Mouse (Mus musculus) urinary bladder, adult 18-20 months (tissue): Measurements from ENCODE around the gene Olfr986.
A peak's percentile ranks its signal among the peaks of the same experiment; 100 is the strongest.
"Not testable (repeated sequence)": the region's sequence is repeated elsewhere in the genome, so short reads cannot be mapped to it uniquely, and the experiment has no call there.

ENCODE experiments used
- DNase-seq, 2 experiments: peaks; one replicate each; pipeline ENCODE4 v3.0.0; 2022; ENCODE audit warnings: low spot score in 2 of 2, mixed read lengths in 2 of 2

Olfr986 gene

GRCm38 (mm10) chr9:40180620-40181019 is at the start of gene Olfr986:
Olfr986 (plus strand) TSS chr9:40180920.
- no peak for DNase-seq

DNA sequence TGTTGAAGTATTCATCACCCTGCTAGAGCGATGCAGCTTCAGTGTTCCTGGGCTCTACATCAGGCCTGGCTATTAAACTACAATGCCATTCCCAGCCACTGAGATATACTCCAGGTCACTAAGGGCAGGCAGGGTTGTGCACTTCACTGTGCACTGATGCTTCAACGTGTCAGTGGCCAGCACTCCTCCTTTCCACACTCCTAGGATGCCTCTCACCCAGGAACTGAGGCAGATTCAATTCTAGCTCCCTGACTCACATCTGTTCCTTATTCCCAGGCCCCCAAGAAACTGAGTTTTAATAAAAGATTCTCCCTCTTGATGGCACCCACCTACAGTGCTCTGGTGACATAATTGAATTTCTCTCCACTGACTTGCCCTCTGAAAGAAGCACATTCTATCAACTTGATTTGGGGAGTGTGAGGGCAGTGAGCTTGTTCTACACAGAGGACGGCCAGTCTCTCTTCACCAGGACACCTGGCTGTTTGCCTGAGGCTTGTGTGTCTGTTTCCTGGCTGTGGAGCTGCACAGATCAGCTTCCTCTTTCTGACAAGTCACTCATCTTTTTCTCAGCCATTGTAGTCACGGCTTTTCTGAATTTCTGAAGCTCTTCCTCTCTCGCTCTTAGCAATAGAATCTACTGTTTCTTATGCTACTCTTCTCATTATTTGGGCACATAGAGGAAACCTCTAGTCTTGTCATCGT is 43.6 kb upstream of the Olfr986 start:
- DNase-seq = no peak

- no peak for DNase-seq
Observed at GRCm38 (mm10) chr9:40139484-40139883, 41.2 kb upstream of the Olfr986 start.

- no peak for DNase-seq
Observed at GRCm38 (mm10) chr9:40141544-40141943, 39.2 kb upstream of the Olfr986 start.

- no peak for DNase-seq
Observed at GRCm38 (mm10) chr9:40155118-40155644, 25.5 kb upstream of the Olfr986 start.

DNA sequence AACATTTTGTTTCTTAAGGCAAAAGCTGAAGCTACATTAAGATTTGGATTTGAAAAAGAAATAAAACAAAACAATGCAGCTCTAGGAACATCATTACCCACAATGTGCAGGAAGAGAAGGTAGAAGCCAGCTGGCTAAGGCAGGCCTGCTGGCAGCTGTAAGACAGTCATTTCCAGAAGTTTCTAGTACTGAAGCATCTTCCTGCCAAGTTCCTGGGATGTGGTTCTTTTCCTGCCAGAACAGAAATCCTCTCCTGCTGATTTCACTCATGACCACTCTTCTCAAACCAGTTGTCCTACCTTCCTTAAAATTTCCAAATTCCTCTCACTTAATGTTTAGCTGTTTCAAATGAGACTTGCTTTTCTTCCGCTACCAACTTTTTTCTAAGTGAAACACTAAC is 14.3 kb upstream of the Olfr986 start:
- no peak for DNase-seq

DNA sequence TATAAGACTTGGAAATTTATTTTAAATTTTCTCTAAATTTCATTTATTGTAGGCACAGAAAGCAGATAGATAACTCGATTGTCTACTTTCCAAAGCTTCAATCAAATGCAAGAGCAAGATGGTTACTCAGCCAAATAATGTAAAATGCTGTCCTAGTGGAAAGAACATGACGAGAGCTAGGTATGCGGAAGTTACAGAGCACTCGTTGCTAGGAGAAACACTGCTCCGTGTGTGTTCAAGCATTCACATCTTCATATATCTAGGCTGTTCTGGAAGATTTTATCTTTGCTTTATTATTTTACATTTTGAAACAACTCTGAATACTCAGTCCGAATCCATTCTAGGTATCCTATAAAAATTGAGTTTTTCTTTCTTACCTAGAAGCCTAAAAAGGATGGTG is 3.7 kb upstream of the Olfr986 start:
- DNase-seq = no peak

DNA sequence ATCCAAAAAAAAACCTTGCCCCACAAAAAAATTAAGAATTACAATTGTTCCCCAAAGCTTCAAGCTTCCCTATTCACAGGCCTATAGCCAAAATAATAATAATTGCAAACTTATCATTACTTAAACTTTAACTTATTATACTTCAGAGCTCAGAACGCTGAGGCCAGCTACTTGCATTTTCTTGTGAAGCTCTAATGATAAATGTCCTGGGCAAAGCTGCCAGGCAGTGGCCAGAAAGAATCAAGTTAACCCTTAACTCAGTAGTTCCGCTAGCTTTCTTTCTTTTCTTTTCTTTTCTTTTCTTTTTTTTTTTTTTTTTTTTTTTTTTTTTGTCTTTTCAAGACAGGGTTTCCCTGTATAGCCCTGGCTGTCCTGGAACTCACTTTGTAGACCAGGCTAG is 4.4 kb downstream of the Olfr986 start:
- DNase-seq = not testable (repeated sequence)

DNA sequence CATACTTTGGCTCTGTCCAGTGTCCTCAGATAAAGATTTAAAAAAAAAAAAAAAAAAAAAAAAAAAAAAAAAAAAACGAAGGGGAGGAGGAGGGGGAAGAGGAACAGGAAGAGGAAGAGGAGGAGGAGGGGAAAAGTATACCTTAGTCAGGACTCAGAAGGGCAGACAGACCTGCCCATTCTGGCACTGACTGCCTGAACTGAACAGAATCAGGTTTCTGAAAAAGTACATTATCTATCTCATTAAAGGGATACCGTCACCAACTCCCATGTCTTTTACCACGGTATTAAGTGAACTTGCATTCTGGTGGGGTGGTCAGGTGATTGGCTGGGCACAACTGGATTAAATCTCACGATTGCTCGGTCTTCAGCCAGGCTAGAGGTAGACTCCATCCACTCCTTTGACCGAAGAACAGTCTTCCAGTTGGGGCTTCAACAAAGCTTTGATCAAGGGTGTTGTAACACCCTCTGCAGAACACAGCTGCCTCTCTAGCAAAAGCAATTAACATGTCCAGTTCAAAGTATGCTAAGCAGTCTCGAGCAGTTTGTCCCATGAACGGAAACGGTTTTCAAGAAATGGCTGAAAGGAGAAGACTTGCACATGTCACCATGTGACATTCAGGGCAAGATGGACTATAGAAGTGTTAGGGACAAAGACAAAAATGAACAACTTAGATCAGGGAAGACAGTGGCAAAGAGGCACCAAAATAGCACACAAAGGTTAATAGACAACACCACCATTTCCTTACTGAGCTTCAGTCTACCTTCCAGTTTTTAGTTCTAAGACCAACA is 10.6 kb downstream of the Olfr986 start:
- no peak for DNase-seq

DNA sequence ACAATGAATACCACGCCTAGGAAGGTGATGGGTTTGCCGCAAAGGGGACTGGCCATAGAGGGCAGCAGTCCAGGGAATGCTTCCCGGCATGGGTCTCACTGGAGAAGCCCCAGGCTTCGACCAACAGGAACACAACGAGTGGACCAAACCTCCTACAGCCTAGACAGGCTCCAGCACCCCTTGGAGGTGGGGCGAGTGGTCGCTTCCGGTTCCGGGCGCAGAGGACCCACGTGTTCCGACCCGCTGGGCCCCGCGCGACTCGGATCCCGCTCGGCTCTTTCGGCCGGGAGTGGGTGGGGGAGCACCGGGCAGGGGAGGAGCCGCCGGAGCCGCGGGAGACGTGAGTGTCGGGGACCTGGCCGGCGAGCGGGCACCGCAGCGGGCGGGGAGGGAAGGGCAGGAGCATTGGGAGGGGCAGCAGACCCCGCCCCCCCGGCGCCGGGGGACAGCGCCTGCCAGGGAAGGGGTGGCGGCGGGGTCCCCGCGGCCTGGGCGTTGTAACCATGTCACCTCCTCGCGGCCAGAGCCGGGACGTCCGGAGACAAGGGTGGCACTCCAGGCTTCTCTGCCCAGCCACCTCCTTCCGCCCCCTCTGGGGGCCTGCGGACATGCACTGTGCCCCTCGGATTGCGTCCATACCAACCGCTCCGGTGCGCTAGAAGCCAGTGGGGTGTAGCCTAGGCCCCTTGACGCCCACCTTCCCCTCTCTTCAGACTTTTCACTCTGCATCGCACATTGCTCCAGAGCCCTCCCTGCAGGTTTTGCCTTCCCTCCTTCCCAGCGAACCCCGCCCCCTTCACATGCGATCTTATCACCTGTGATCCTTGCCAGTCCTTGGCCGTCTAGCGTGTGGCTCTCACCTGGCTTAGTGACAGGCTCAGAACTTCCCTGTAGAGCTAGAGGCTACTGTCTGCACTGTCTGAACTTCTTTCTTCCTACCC is 11.6 kb downstream of the Olfr986 start, which contains the start of gene Zfp202:
Zfp202 (plus strand) TSS at position 219 of the 941 bp plus-strand sequence.
- peak; percentile 74 to 80 for DNase-seq

DNA sequence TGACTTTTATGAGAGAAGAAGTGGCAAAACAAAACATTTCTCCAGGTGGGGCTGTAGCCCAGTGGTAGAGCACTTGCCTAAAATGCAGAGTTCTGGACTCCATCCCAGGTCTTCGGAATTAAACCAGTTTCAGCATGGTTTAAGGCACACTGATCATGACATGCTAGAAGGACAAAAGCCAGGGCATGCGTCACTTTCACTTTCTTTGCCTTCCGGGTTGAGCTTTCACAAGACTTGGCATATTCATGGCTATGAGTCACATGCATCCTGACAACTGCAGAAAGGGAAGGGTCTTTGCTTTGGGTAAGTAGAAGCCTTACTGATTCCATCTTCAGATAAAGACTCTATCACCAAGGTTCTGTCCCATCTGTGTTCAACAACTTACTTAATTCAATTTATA is 15.3 kb downstream of the Olfr986 start:
- DNase-seq = peak in 1 of 2 experiments; percentile 37

DNA sequence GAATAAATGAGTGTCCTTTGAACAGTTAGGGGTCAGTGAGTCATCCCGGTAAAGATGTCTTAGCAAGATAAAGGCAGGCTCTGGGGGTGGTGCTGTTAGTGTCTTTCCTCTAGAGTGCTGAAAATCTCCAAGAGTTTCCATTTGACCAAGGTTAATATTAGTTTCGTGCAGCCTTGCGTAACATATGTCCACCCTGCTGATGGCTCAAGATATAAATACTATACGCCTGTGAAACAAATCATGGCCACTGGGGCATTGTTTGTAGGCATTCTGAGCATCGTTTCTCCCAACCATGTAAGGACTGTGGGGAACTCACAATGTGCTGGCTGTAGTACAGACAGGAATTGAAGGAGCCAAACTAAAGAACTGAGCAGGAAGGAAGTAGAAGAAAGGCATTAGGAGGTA is 25.8 kb downstream of the Olfr986 start:
- DNase-seq = no peak

GRCm38 (mm10) chr9:40210744-40211143 is 30.0 kb downstream of the Olfr986 start:
- DNase-seq = no peak

GRCm38 (mm10) chr9:40214058-40214457 is 33.3 kb downstream of the Olfr986 start:
- no peak for DNase-seq

- no peak for DNase-seq
Observed at GRCm38 (mm10) chr9:40216651-40217050, 35.9 kb downstream of the Olfr986 start.

GRCm38 (mm10) chr9:40224289-40224688 is 43.6 kb downstream of the Olfr986 start:
- DNase-seq = no peak

- DNase-seq = peak in 1 of 2 experiments; percentile 11
Observed at GRCm38 (mm10) chr9:40227874-40228789, 47.4 kb downstream of the Olfr986 start.

DNA sequence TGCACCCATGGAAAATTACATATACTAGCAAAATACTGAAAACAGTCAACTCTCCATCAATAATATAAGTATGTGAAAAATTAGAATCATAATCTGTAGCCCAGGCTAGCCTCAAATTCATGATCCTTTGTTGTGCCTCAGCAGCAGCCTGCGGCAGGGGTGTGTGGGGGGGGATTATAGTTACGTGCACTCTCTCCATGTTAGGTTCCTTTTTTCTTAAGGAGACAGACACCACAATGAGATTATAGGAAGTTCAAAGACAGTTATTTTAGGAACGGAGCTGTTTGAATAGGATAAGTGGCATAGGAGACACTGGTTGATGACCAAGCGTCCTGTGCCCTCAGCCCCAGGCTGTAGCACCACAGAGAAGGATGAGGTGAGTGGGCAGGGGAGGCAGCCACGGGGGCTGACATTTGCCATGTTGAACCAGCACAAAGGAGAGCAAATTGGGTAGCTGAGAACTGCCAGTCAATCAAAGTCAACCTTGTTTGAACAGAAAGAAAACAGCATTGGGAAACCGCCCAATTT is 48.1 kb downstream of the Olfr986 start:
- no peak for DNase-seq

GRCm38 (mm10) chr9:40229479-40229878 is 48.8 kb downstream of the Olfr986 start:
- no peak for DNase-seq

- no peak for DNase-seq
Observed at GRCm38 (mm10) chr9:40231019-40231418, 50.3 kb downstream of the Olfr986 start.
